Mouse (Mus musculus) forelimb bud, embryonic 11.5 days (tissue): ENCODE measurements around the gene Ppp1r14b.
A peak's percentile ranks its signal among the peaks of the same experiment; 100 is the strongest.

Experiments
- DNase-seq: peaks from one replicate; pipeline ENCODE4 v3.0.0-alpha.2; 2012; ENCODE audit warnings: low read depth, low spot score

Gene Ppp1r14b

GRCm38 (mm10) chr19:6994002-6994401 lies 19.2 kb downstream of the Ppp1r14b start:
- DNase-seq = no peak

DNA sequence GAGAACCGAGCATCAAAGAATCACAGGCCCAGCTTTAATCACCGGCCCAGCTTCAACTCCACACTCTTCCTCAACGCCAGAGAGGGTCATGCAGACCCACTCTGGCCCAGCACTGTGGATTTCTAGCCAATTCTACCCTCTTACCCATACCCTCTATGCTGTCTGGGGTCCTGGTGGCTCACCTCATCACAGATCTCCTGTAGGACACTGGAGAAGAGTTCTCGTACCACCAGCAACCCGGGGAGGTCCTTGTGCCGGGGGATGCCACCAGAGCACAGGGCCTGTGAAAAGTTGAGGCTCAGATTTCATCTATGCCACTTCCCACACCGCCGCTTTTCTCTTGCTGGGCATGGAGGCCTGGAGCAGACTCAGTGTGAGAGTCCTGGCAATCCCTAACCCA lies 19.7 kb downstream of the Ppp1r14b start:
- DNase-seq = no peak

DNA sequence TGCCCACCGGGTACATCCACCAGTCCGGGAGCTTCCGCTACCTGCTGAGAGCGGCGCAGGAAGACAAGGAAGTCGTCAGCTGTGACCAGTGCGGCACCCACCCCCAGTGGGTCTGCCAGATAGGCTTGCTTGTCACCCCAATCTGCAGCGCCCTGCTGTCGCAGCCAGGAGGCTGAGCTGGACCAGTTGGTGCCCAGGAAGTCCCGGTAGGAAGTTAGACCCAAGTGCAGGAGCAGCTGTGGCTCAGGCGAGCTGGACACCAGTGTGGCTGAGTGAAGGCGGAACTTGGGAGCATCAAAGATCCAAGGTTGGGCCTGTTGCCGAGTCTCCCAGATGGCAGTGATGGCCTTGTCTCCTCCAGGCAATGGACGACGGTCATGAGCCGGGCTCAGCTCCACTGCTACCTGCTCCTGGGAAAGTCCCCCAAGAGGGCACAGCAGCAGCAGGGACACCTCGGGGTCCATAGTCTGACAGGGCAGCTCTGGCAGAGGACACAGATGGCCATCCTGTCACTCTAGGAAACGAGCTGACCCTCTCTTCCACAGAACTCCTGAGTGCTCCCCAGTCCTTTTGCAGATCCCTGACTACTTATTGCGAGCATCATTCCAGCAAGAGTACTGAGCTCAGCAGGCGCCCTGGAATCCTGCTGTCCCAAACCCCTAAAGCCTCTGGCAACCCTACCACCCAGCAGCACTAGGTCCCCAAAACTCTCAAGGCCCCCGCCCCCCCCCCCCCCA lies 20.7 kb downstream of the Ppp1r14b start:
- DNase-seq = no peak

- DNase-seq = peak; percentile 85
Observed at GRCm38 (mm10) chr19:6996006-6996405, 21.2 kb downstream of the Ppp1r14b start, which contains the start of the genes Nudt22 and Trpt1. Nudt22 (minus strand) TSS chr19:6996117. Trpt1 (plus strand) TSS chr19:6996131.

DNA sequence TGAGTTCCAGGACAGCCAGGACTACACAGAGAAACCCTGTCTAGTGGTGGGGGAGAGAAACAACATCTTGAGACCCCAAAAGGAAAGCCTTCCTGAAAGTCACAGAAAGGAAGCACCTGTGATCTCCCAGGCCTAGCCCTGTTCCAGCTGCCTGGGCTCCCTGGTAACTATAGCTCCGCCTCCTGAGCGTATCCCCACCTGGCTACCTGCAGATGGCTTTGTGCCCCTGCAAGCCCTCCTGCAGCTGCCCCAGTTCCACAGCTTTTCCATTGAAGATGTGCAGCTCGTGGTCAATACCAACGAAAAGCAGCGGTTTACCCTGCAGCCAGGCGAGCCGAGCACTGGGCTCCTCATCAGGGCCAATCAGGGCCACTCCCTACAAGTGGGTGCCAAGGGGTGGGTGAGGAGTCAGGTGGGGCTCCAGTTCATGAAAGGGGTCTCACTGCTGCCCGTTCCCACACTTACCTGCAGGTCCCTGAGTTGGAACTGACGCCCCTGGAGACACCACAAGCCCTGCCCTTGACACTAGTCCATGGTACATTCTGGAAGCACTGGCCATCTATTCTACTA lies 23.0 kb downstream of the Ppp1r14b start:
- DNase-seq = no peak

DNA sequence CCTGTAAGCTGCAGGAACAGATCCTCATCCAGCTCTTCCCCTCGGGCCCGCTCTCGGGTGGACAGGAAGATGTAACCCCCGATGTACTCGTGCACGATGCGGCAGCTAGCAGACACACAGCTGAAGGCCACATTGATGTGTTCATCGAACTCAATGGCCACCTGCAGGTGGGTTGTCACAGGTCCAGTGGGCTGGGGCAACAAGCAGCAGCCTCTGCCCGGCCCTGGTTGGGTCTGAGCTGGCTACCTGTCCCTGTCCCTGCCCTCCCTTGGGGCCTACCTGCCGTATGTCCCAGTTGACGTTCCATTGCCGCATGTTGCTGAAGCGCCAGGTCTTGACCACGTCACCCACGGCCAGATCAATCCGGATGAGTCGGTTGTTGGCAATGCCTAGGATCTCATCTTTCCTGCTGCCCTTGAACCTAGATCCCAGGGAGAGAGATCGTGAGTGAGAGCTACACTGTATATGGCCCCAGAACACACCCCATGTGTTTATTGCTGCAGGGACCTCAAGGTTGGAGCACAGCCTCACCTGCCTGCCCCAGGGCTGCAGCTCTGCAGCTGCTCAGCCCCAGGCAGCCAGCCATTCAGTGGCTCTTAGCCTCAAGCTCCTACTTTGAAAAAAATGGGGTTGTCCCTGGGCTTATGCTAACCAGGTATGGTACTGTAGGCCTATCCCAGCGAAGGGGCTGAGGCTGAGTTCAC lies 24.7 kb downstream of the Ppp1r14b start:
- no peak for DNase-seq

GRCm38 (mm10) chr19:7006892-7007593 lies 32.3 kb downstream of the Ppp1r14b start:
- no peak for DNase-seq

- no peak for DNase-seq
Observed at GRCm38 (mm10) chr19:7012426-7012825, 37.7 kb downstream of the Ppp1r14b start.

GRCm38 (mm10) chr19:7013984-7014383 lies 39.2 kb downstream of the Ppp1r14b start:
- no peak for DNase-seq

DNA sequence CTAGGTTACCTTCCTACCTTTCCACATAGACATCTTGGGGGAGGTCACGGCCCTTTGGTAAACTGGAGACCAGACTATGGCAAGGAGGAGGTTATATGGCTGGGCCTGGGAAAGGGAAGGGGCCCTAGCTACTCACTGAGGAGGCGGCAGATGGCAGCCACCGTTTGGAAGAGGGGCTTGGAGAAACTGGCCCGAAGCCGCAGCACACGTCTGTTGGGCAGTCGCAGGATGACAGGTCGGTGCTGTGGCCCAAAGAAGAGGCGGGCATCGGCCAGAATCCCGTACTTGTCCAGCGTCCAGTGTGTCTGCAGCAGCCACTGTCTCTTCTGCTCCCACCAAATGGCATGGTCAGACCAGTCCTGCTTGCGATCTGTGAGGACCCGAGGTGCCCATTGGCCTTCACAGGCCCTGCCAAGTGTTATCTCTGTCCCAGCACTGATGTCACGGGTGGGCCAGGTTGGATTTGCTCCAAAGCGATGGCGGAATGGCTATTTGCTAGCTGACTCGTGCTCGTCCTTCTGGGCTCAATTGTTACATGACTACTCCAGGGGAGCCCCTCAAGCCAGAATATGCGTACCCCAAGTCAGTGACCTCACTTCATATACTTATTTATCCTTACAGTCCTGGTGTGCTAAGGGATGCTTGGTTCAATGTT lies 39.8 kb downstream of the Ppp1r14b start:
- DNase-seq = no peak

DNA sequence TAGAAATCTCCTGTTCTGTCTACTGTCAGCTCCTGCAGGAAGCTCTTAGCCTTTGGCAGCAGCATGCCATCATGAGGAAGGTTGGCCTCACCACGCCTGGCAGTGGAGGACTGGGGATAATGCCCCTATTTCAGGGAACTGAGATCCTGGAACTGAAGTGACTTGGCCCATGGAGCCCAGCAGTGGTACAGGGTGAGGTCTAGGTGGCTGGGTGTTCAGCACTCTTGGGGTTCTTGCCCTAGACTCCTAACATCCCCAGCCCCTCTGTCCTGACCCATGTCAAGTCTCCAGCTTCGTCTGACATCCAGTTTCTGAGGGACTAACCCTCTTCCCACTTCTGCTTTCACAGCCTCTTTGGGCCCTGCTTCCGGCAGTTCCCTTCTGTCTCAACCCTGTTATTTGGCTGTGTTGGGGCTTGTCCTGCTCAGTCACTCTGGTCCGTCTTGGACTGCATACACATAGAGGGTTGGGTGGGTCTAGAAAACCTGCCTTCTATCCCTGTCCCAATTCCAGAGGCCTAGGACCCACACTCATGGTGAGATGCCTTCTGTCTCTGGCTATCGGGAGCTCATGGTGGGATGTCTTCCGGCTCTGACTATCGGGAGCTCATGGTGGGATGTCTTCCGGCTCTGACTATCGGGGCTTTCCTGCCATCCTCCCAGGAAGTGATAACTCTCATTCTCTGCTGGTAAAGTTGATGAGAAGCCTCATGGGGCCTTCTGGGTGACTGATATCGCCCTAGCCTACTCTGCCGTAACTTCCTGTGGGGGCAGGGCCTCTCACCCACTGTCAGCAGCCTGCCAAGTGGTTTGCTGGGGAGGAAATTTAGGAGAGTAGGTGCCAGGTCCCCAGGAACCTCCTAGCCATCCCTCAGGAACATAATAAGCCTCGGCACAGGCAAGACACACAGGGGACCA lies 43.0 kb downstream of the Ppp1r14b start:
- DNase-seq = no peak

DNA sequence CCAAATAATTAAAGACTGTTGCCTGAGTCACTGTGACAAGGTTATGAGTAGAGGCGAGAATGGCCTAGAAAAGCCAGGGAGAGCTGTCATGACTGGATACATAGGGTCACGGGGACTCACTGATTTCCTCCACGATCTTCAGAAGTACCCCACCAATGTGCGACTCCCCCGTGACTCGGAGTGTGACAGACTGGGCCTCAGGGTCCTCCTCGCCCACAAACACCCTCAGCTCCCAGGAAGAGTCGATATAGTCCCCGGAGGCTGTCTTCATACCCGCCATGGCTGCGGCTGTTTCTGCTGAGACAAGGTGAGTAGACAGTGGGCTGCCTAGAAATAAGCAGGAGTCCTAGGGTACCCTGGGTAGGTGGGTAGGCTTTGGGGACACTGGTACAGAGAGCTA lies 43.8 kb downstream of the Ppp1r14b start:
- DNase-seq = no peak

- DNase-seq = no peak
Observed at GRCm38 (mm10) chr19:7019191-7019590, 44.4 kb downstream of the Ppp1r14b start, which contains the start of gene Fermt3. Fermt3 (minus strand) TSS chr19:7019469.

DNA sequence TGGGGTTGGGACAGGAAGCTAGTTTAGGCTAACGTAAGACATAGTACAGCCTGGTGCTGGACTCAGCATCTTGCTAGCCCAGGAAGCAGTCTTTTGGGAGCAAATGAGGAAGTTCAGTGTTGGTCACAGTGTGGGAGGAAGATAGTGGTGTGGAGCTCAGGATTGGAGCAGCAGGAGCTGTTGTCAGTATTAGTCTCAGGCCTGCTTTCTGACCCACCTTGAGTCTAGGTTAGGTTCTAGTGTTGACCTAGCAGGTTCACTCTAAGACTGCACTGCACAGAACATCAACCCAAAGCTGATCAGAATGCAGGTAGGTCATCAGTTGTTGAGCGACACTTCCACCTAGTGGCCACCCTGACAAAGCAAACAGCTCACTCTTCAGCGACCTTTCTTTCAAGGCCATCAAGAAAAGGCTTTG lies 45.5 kb downstream of the Ppp1r14b start:
- DNase-seq = peak; percentile 52
